In genomic region chr11:33685904-33686303, GRCm38 (mm10) we compare ENCODE assay signal across 13 mouse cellular contexts.
A peak's percentile ranks its signal among the peaks of the same experiment; 100 is the strongest.
DNase-seq lines count a peak whose midpoint lies in the region; ATAC-seq and TF ChIP-seq lines count a peak whose summit lies in the region.
"Had no signal": no experiment of that assay in that cellular context is flagged by ENCODE, and none has a peak within 500 bp of the region (broad histone marks: within the 10 kb centered on the region; RNA-seq: fewer than 3 reads in every experiment).

No protein-coding gene starts in this region.

- H3K4me1 ChIP-seq in heart, embryonic 10.5 days, result no peaks in the 10 kb centered on the region
- no peaks in the 10 kb centered on the region for H3K4me1 ChIP-seq in thymus, adult 2 months (replicated peaks; ENCODE audit: control insufficient read depth, insufficient read depth, low read length)
- H3K4me1 ChIP-seq in liver, postnatal 0 days (ENCODE audit: insufficient read depth), result no peaks in the 10 kb centered on the region
- H3K4me1 ChIP-seq: embryonic facial prominence, embryonic 15.5 days had no signal

- no peak for TF ChIP-seq POLR2A in thymus, adult 2 months (IDR thresholded peaks at IDR 0.05; ENCODE audit: control insufficient read depth, extremely low read depth, insufficient read depth, low read length, poor library complexity)

- no peaks in the 10 kb centered on the region for H3K9me3 ChIP-seq in heart, embryonic 10.5 days
- H3K9me3 ChIP-seq in liver, postnatal 0 days (ENCODE audit: low read length), result no peaks in the 10 kb centered on the region
- H3K9me3 ChIP-seq: embryonic facial prominence, embryonic 15.5 days had no signal

- H3K36me3 ChIP-seq in heart, embryonic 10.5 days, result no peaks in the 10 kb centered on the region
- no peaks in the 10 kb centered on the region for H3K36me3 ChIP-seq in thymus, adult 2 months (ENCODE audit: control insufficient read depth, insufficient read depth, low read length)
- H3K36me3 ChIP-seq in liver, postnatal 0 days (replicated peaks; ENCODE audit: insufficient read depth, low read length), result no peaks in the 10 kb centered on the region
- H3K36me3 ChIP-seq: embryonic facial prominence, embryonic 15.5 days had no signal

- no peak for ATAC-seq in liver, postnatal 0 days

- H3K4me2 ChIP-seq in liver, postnatal 0 days (ENCODE audit: low read depth, low read length), result no peak overlapping the region
- H3K4me2 ChIP-seq: embryonic facial prominence, embryonic 15.5 days had no signal

- no peak overlapping the region for H3K9ac ChIP-seq in liver, postnatal 0 days (replicated peaks)
- H3K9ac ChIP-seq: embryonic facial prominence, embryonic 15.5 days; liver, embryonic 14.5 days had no signal

- DNase-seq in layer of hippocampus, adult 11-12 months (ENCODE audit: low spot score), result peak; percentile 43
- DNase-seq in layer of hippocampus, adult 9-10 months (ENCODE audit: low spot score), result no peak
- peak; percentile 18 for DNase-seq in cerebellum, adult 9-10 months
- DNase-seq in layer of hippocampus, adult 8-10 months (ENCODE audit: low spot score in 2 of 2), result peak; percentile 30 to 50
- peak; percentile 64 to 70 for DNase-seq in right cerebral cortex, postnatal 10 days (ENCODE audit: low spot score in 2 of 2)
- DNase-seq in heart, embryonic 10.5 days (ENCODE audit: low spot score), result no peak
- DNase-seq in thymus, adult 2 months, result no peak
- no peak for DNase-seq in liver, postnatal 0 days
- DNase-seq: gastrocnemius, postnatal 36 days; heart, postnatal 14 days had no signal

- no peak for TF ChIP-seq EP300 in liver, postnatal 0 days (IDR thresholded peaks at IDR 0.05; ENCODE audit: low read depth)

- no peak overlapping the region for H3K27ac ChIP-seq in heart, embryonic 10.5 days
- H3K27ac ChIP-seq in thymus, adult 2 months (ENCODE audit: control insufficient read depth, insufficient read depth, low read length), result no peak overlapping the region
- no peak overlapping the region for H3K27ac ChIP-seq in liver, postnatal 0 days (ENCODE audit: low read depth)
- H3K27ac ChIP-seq: embryonic facial prominence, embryonic 15.5 days; kidney, postnatal 0 days; liver, embryonic 14.5 days had no signal

- WGBS in heart, embryonic 10.5 days, result 53% methylated on average over 3 of the region's 3 CpGs
- 87% methylated on average over 3 of the region's 3 CpGs for WGBS in thymus, adult 2 months
- 71% methylated on average over 3 of the region's 3 CpGs for WGBS in liver, postnatal 0 days (ENCODE audit: insufficient replicate concordance)

- no peak for TF ChIP-seq CTCF in thymus, adult 2 months (IDR thresholded peaks at IDR 0.05; ENCODE audit: borderline replicate concordance, control insufficient read depth, extremely low read depth, insufficient read depth, low read length, poor library complexity)
- no peak for TF ChIP-seq CTCF in liver, postnatal 0 days (IDR thresholded peaks at IDR 0.05; ENCODE audit: low read depth)

- no peak overlapping the region for H3K4me3 ChIP-seq in heart, embryonic 10.5 days
- no peak overlapping the region for H3K4me3 ChIP-seq in thymus, adult 2 months (ENCODE audit: control insufficient read depth, insufficient read depth, low read length)
- H3K4me3 ChIP-seq in liver, postnatal 0 days (ENCODE audit: low read depth, low read length), result no peak overlapping the region
- H3K4me3 ChIP-seq: embryonic facial prominence, embryonic 15.5 days had no signal

- H3K27me3 ChIP-seq in heart, embryonic 10.5 days (ENCODE audit: insufficient read depth, poor library complexity, severe bottlenecking), result peaks cover 5% of the 10 kb centered on the region; the same call in 1 of the 2 replicates
- no peaks in the 10 kb centered on the region for H3K27me3 ChIP-seq in thymus, adult 2 months (ENCODE audit: control insufficient read depth, insufficient read depth, low read length)
- H3K27me3 ChIP-seq in liver, postnatal 0 days (ENCODE audit: insufficient read depth, low read length), result no peaks in the 10 kb centered on the region

Comparison
In these comparisons a context has a peak if more than half of its experiments do, and no peak if none do; other contexts are left out.
1. DNase-seq: peak in layer of hippocampus, adult 11-12 months (single experiment), cerebellum, adult 9-10 months (single experiment), layer of hippocampus, adult 8-10 months (2 of 2) and right cerebral cortex, postnatal 10 days (2 of 2); none in layer of hippocampus, adult 9-10 months (single experiment), heart, embryonic 10.5 days (single experiment), thymus, adult 2 months (single experiment) and liver, postnatal 0 days (single experiment).